Mouse (Mus musculus): Measurements from ENCODE around the gene Amh.
"Not testable (repeated sequence)": the region's sequence is repeated elsewhere in the genome, so short reads cannot be mapped to it uniquely, and the experiment has no call there.

Amh gene

GRCm38 (mm10) chr10:80808099-80808984, 3.3 kb downstream of the Amh start:
- no peak for DNase-seq

- no peak for DNase-seq
Observed at GRCm38 (mm10) chr10:80808985-80809632, 4.1 kb downstream of the Amh start.

GRCm38 (mm10) chr10:80810084-80810483, 5.0 kb downstream of the Amh start:
- no peak for DNase-seq

GRCm38 (mm10) chr10:80812391-80813041, 7.5 kb downstream of the Amh start:
- DNase-seq, result no peak

- DNase-seq, result no peak
Observed at GRCm38 (mm10) chr10:80813366-80813765, 8.3 kb downstream of the Amh start, which contains the start of gene Jsrp1. Gene Jsrp1, minus strand, starts transcription at chr10:80813498.

- no peak for DNase-seq
Observed at GRCm38 (mm10) chr10:80814800-80815199, 9.8 kb downstream of the Amh start.

- not testable (repeated sequence) for DNase-seq
Observed at GRCm38 (mm10) chr10:80816303-80816702, 11.3 kb downstream of the Amh start.

GRCm38 (mm10) chr10:80817164-80817563, 12.1 kb downstream of the Amh start:
- DNase-seq, result no peak

GRCm38 (mm10) chr10:80817955-80818354, 12.9 kb downstream of the Amh start:
- not testable (repeated sequence) for DNase-seq

GRCm38 (mm10) chr10:80818599-80819281, 13.7 kb downstream of the Amh start:
- no peak for DNase-seq

GRCm38 (mm10) chr10:80819406-80819805, 14.4 kb downstream of the Amh start:
- no peak for DNase-seq

GRCm38 (mm10) chr10:80821991-80822390, 16.9 kb downstream of the Amh start:
- DNase-seq, result no peak

GRCm38 (mm10) chr10:80822528-80822927, 17.5 kb downstream of the Amh start:
- no peak for DNase-seq

GRCm38 (mm10) chr10:80823316-80823715, 18.3 kb downstream of the Amh start:
- no peak for DNase-seq

- no peak for DNase-seq
Observed at GRCm38 (mm10) chr10:80823847-80824643, 19.0 kb downstream of the Amh start.

GRCm38 (mm10) chr10:80824827-80825226, 19.8 kb downstream of the Amh start:
- no peak for DNase-seq

GRCm38 (mm10) chr10:80826151-80827062, 21.4 kb downstream of the Amh start, which contains the start of gene Oaz1:
Gene Oaz1, plus strand, starts transcription at chr10:80826656.
- peak; percentile 99 for DNase-seq

- no peak for DNase-seq
Observed at GRCm38 (mm10) chr10:80827063-80827869, 22.2 kb downstream of the Amh start.

- no peak for DNase-seq
Observed at GRCm38 (mm10) chr10:80827870-80828420, 22.9 kb downstream of the Amh start.

GRCm38 (mm10) chr10:80828587-80828986, 23.5 kb downstream of the Amh start:
- DNase-seq, result not testable (repeated sequence)
